Mouse (Mus musculus): ENCODE data around the gene Med12l. TPM values are rescaled to one million over a fixed set of nuclear protein-coding genes. Genes with fewer than 3 reads are reported as not detected.

Med12l gene
- polyA plus RNA-seq, 1 experiment: 16.9 TPM

DNA sequence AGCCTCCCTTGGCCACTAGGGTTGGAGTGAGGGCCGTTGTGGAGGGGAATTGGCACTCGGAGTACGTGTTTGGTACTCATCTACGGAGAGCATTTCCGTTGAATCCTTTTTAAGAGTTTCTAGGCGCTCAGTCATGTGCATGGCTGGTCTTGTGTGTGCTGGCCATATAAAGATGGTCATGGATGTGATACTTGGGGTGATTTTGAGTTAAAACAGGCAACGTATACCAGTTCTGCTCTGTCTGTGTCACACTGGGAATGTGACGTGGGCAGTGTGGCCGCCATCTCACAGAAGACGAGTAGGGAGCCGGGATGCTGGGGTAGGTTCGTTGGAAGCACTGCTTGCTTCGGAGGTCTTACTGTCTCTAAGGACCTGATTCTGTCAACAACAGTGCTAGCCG is 17.3 kb downstream of the Med12l start:
- H3K4me3 ChIP-seq (replicated peaks; ENCODE audit: insufficient read depth, low read depth, low read length): no peak overlapping the region

GRCm38 (mm10) chr3:59024531-59025192 is 19.0 kb downstream of the Med12l start:
- 84% methylated on average over 14 of the region's 14 CpGs for WGBS
- Histone ChIP-seq H3K4me1 (ENCODE audit: control insufficient read depth, insufficient read depth, low read length) (peaks cover 18% of the 10 kb centered on the region), H3K27me3 (ENCODE audit: control insufficient read depth, insufficient read depth, low read length) (no peaks in the 10 kb centered on the region), H3K27ac (ENCODE audit: insufficient read depth, low read length) (no peak overlapping the region), H3K4me3 (replicated peaks; ENCODE audit: insufficient read depth, low read depth, low read length) (no peak overlapping the region)
- no peak for TF ChIP-seq POLR2A (IDR thresholded peaks at IDR 0.05; ENCODE audit: borderline replicate concordance, insufficient read depth, low read length)
- no peak for TF ChIP-seq CTCF (IDR thresholded peaks at IDR 0.05; ENCODE audit: borderline replicate concordance, insufficient read depth, low read depth, low read length)
- DNase-seq: no peak

More for the DNA sequence above, 17.3 kb downstream of the Med12l start:
- WGBS: 97% methylated on average over 14 of the region's 14 CpGs
- Histone ChIP-seq H3K27ac (ENCODE audit: insufficient read depth, low read length) (no peak overlapping the region), H3K4me1 (ENCODE audit: control insufficient read depth, insufficient read depth, low read length) (peaks cover 11% of the 10 kb centered on the region), H3K27me3 (ENCODE audit: control insufficient read depth, insufficient read depth, low read length) (no peaks in the 10 kb centered on the region)
- TF ChIP-seq POLR2A (IDR thresholded peaks at IDR 0.05; ENCODE audit: borderline replicate concordance, insufficient read depth, low read length) (no peak), CTCF (IDR thresholded peaks at IDR 0.05; ENCODE audit: borderline replicate concordance, insufficient read depth, low read depth, low read length) (no peak)
- DNase-seq: no peak

- 75% methylated on average over 4 of the region's 4 CpGs for WGBS
- no peaks in the 10 kb centered on the region for H3K27me3 ChIP-seq (ENCODE audit: control insufficient read depth, insufficient read depth, low read length)
- H3K4me1 ChIP-seq (ENCODE audit: control insufficient read depth, insufficient read depth, low read length): peaks cover 18% of the 10 kb centered on the region
- H3K27ac ChIP-seq (ENCODE audit: insufficient read depth, low read length): no peak overlapping the region
- no peak overlapping the region for H3K4me3 ChIP-seq (replicated peaks; ENCODE audit: insufficient read depth, low read depth, low read length)
- TF ChIP-seq CTCF (IDR thresholded peaks at IDR 0.05; ENCODE audit: borderline replicate concordance, insufficient read depth, low read depth, low read length) (no peak), POLR2A (IDR thresholded peaks at IDR 0.05; ENCODE audit: borderline replicate concordance, insufficient read depth, low read length) (no peak)
- no peak for DNase-seq
These were observed 19.5 kb downstream of the Med12l start for GRCm38 (mm10) chr3:59025193-59025535.

- Histone ChIP-seq H3K27ac (ENCODE audit: insufficient read depth, low read length) (no peak overlapping the region), H3K27me3 (ENCODE audit: control insufficient read depth, insufficient read depth, low read length) (no peaks in the 10 kb centered on the region), H3K4me3 (replicated peaks; ENCODE audit: insufficient read depth, low read depth, low read length) (no peak overlapping the region), H3K4me1 (ENCODE audit: control insufficient read depth, insufficient read depth, low read length) (peaks cover 10% of the 10 kb centered on the region)
- DNase-seq: no peak
- TF ChIP-seq POLR2A (IDR thresholded peaks at IDR 0.05; ENCODE audit: borderline replicate concordance, insufficient read depth, low read length) (no peak), CTCF (IDR thresholded peaks at IDR 0.05; ENCODE audit: borderline replicate concordance, insufficient read depth, low read depth, low read length) (no peak)
- 67% methylated on average over 6 of the region's 6 CpGs for WGBS
These were observed 23.1 kb downstream of the Med12l start for GRCm38 (mm10) chr3:59028696-59029095.

GRCm38 (mm10) chr3:59030986-59031385 is 25.4 kb downstream of the Med12l start:
- H3K4me3 ChIP-seq (replicated peaks; ENCODE audit: insufficient read depth, low read depth, low read length): no peak overlapping the region
- H3K27me3 ChIP-seq (ENCODE audit: control insufficient read depth, insufficient read depth, low read length): no peaks in the 10 kb centered on the region
- no peak overlapping the region for H3K27ac ChIP-seq (ENCODE audit: insufficient read depth, low read length)
- 79% methylated on average over 4 of the region's 4 CpGs for WGBS
- TF ChIP-seq CTCF (IDR thresholded peaks at IDR 0.05; ENCODE audit: borderline replicate concordance, insufficient read depth, low read depth, low read length) (no peak), POLR2A (IDR thresholded peaks at IDR 0.05; ENCODE audit: borderline replicate concordance, insufficient read depth, low read length) (no peak)
- no peak for DNase-seq
- H3K4me1 ChIP-seq (ENCODE audit: control insufficient read depth, insufficient read depth, low read length): peaks cover 10% of the 10 kb centered on the region

DNA sequence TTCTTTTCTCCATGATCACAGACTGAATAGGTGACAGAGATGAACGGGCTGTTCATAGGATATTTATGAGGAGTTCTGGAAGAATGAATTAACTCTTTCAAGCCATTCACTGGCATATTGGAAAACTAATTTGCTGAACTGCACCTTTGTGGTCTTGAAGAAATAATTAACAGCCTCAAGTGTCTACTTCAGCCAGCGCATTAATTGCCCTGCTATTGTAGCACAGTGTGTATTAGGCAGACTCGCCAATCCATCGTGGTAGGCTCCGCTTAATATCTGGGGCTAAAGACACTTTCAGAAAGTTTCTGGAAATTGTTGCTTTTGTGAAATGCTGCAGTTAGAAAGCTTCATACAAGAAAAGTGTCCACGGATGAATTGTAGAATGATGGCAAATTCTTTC is 35.9 kb downstream of the Med12l start:
- Histone ChIP-seq H3K27ac (ENCODE audit: insufficient read depth, low read length) (no peak overlapping the region), H3K4me3 (replicated peaks; ENCODE audit: insufficient read depth, low read depth, low read length) (no peak overlapping the region), H3K4me1 (ENCODE audit: control insufficient read depth, insufficient read depth, low read length) (no peaks in the 10 kb centered on the region), H3K27me3 (ENCODE audit: control insufficient read depth, insufficient read depth, low read length) (no peaks in the 10 kb centered on the region)
- no peak for TF ChIP-seq POLR2A (IDR thresholded peaks at IDR 0.05; ENCODE audit: borderline replicate concordance, insufficient read depth, low read length)
- TF ChIP-seq CTCF (IDR thresholded peaks at IDR 0.05; ENCODE audit: borderline replicate concordance, insufficient read depth, low read depth, low read length): no peak
- WGBS: 85% methylated on average over 6 of the region's 6 CpGs
- no peak for DNase-seq

GRCm38 (mm10) chr3:59054834-59055535 is 49.4 kb downstream of the Med12l start:
- Histone ChIP-seq H3K4me1 (ENCODE audit: control insufficient read depth, insufficient read depth, low read length) (peaks cover 6% of the 10 kb centered on the region), H3K27me3 (ENCODE audit: control insufficient read depth, insufficient read depth, low read length) (no peaks in the 10 kb centered on the region), H3K27ac (ENCODE audit: insufficient read depth, low read length) (no peak overlapping the region), H3K4me3 (replicated peaks; ENCODE audit: insufficient read depth, low read depth, low read length) (no peak overlapping the region)
- WGBS: 88% methylated on average over 17 of the region's 17 CpGs
- no peak for TF ChIP-seq CTCF (IDR thresholded peaks at IDR 0.05; ENCODE audit: borderline replicate concordance, insufficient read depth, low read depth, low read length)
- TF ChIP-seq POLR2A (IDR thresholded peaks at IDR 0.05; ENCODE audit: borderline replicate concordance, insufficient read depth, low read length): no peak
- no peak for DNase-seq

GRCm38 (mm10) chr3:59059022-59059541 is 53.5 kb downstream of the Med12l start:
- H3K27me3 ChIP-seq (ENCODE audit: control insufficient read depth, insufficient read depth, low read length): no peaks in the 10 kb centered on the region
- 2% methylated on average over 7 of the region's 7 CpGs for WGBS

More at GRCm38 (mm10) chr3:59059022-59059541, 53.5 kb downstream of the Med12l start:
- TF ChIP-seq POLR2A (IDR thresholded peaks at IDR 0.05; ENCODE audit: borderline replicate concordance, insufficient read depth, low read length): no peak
- TF ChIP-seq CTCF (IDR thresholded peaks at IDR 0.05; ENCODE audit: borderline replicate concordance, insufficient read depth, low read depth, low read length): peak; percentile 82
- Histone ChIP-seq H3K4me3 (replicated peaks; ENCODE audit: insufficient read depth, low read depth, low read length) (no peak overlapping the region), H3K4me1 (ENCODE audit: control insufficient read depth, insufficient read depth, low read length) (peaks cover 6% of the 10 kb centered on the region), H3K27ac (ENCODE audit: insufficient read depth, low read length) (no peak overlapping the region)
- peak; percentile 72 to 81 for DNase-seq

All from cerebellum, adult 2 months (tissue).